Mouse (Mus musculus) embryonic facial prominence, embryonic 10.5 days (tissue): Measurements from ENCODE around the gene Ptgfrn. TPM values are rescaled to one million over a fixed set of nuclear protein-coding genes. Genes with fewer than 3 reads are reported as not detected.

Experiments
- DNase-seq: peaks from one replicate; pipeline ENCODE4 v3.0.0-alpha.2; 2017; ENCODE audit warnings: low spot score
- H3K27ac ChIP-seq: fragments of 300-500 bp; sonication (generic); replicated peaks from 2 replicates; pipeline ENCODE4 v1.5.1; 2016; ENCODE audit warnings: mild to moderate bottlenecking
- H3K27me3 ChIP-seq: fragments of 300-500 bp; sonication (generic); replicated peaks from 2 replicates; pipeline ENCODE4 v1.6.1; 2016; ENCODE audit warnings: low read depth, mild to moderate bottlenecking; ENCODE audit not compliant: poor library complexity, severe bottlenecking
- H3K36me3 ChIP-seq: fragments of 300-500 bp; sonication (generic); replicated peaks from 2 replicates; pipeline ENCODE4 v1.6.1; 2016; ENCODE audit warnings: mild to moderate bottlenecking, moderate library complexity
- H3K4me1 ChIP-seq: fragments of 300-500 bp; sonication (generic); 2 replicates; pipeline ENCODE4 v1.6.1; 2016
- H3K4me3 ChIP-seq: fragments of 300-500 bp; sonication (generic); 2 replicates; pipeline ENCODE4 v1.5.1; 2016; ENCODE audit warnings: mild to moderate bottlenecking, moderate library complexity
- H3K9me3 ChIP-seq: fragments of 300-500 bp; sonication (generic); 2 replicates; pipeline ENCODE4 v1.6.1; 2016; ENCODE audit warnings: mild to moderate bottlenecking
- WGBS: fragments of 180-500 bp; shearing (Covaris S2); methylation state at CpG from one replicate; pipeline ENCODE4 v1.1.7; 2016; 5-methylcytosine and 5-hydroxymethylcytosine counted together
- polyA plus RNA-seq: library from polyadenylated mRNA; unstranded; fragments of >200 nt; fragmentation: Nextera tagmentation; extraction: Ambion mirVana; gene quantifications from 2 replicates; pipeline ENCODE4 v1.2.1, GENCODE M21; 2016

Ptgfrn gene
- polyA plus RNA-seq, 1 experiment from 2014 or later: 4.1 TPM

DNA sequence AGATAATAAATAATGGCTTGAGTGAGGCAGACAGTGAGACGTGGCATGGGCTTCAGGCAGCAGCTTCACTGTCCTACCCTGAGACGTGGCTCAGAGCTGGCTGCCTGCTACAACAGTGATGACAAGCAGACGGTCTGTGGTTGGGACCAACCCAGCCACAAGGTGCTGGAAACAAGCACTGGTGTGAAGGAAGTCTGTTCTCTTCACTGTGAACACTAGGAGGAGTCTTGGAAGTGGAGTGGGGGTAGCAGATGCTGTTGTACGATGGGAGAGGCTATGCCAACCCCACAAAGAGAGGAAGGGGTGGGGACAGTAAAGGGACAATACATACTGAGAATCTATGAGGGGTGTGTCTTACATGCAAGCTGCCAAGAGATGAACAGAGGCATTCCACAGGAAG is 12.0 kb downstream of the Ptgfrn start:
- no peak for DNase-seq
- H3K27me3 ChIP-seq: no peaks in the 10 kb centered on the region
- no peak overlapping the region for H3K27ac ChIP-seq
- H3K36me3 ChIP-seq: no peaks in the 10 kb centered on the region; the same call in 1 of the 2 replicates
- H3K9me3 ChIP-seq: no peaks in the 10 kb centered on the region
- no peak overlapping the region for H3K4me3 ChIP-seq
- H3K4me1 ChIP-seq: peaks cover 25% of the 10 kb centered on the region
- WGBS: 65% methylated on average over 4 of the region's 4 CpGs

DNA sequence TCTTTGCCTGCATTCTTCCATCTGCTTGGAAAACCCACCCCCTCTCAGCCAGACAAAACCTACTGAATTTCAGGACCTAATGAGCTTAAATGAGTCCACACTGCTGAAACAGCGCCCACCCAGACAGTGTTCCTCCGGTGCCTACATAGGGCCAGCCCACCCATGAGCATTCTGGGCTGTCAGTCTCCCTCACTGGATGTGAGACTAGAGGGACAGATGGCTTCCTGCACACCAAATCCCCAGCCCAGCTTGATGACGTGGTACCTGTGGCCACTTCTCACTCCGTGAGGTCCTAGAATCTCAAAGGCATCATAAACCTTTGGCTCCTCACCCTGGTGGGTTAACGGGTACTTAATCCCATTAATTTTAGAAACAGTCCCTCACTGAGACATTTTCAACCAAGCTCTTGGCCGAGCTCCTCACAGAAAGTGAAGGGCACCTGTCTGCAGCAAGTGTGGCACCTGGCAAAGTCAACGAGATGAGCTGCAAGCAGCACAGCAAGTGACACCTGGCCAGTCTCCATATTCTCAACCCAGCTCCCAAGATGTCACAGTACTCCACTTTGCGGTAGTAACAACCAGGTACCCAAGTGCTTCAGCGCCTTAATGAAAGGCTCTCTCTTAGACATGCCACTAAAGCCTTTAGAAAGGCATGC is 12.8 kb downstream of the Ptgfrn start:
- peak; percentile 41 for DNase-seq
- Histone ChIP-seq H3K4me3 (no peak overlapping the region), H3K27ac (no peak overlapping the region), H3K27me3 (no peaks in the 10 kb centered on the region), H3K9me3 (no peaks in the 10 kb centered on the region), H3K36me3 (no peaks in the 10 kb centered on the region; the same call in 1 of the 2 replicates), H3K4me1 (peaks cover 30% of the 10 kb centered on the region)
- 74% methylated on average over 9 of the region's 9 CpGs for WGBS

GRCm38 (mm10) chr3:101095761-101096449 is 14.2 kb downstream of the Ptgfrn start:
- no peak for DNase-seq
- H3K4me1 ChIP-seq: peaks cover 36% of the 10 kb centered on the region
- H3K27me3 ChIP-seq: no peaks in the 10 kb centered on the region
- H3K4me3 ChIP-seq: no peak overlapping the region
- H3K9me3 ChIP-seq: no peaks in the 10 kb centered on the region
- H3K27ac ChIP-seq: no peak overlapping the region
- no peaks in the 10 kb centered on the region; the same call in 1 of the 2 replicates for H3K36me3 ChIP-seq
- WGBS: 88% methylated on average over 5 of the region's 5 CpGs

- peaks cover 31% of the 10 kb centered on the region for H3K4me1 ChIP-seq
- no peak overlapping the region for H3K27ac ChIP-seq
- H3K9me3 ChIP-seq: no peaks in the 10 kb centered on the region
- no peak overlapping the region for H3K4me3 ChIP-seq
- no peaks in the 10 kb centered on the region for H3K27me3 ChIP-seq
- DNase-seq: no peak
- 69% methylated on average over 13 of the region's 13 CpGs for WGBS
- H3K36me3 ChIP-seq: no peaks in the 10 kb centered on the region
Measured at GRCm38 (mm10) chr3:101092202-101092601, 17.9 kb downstream of the Ptgfrn start.

DNA sequence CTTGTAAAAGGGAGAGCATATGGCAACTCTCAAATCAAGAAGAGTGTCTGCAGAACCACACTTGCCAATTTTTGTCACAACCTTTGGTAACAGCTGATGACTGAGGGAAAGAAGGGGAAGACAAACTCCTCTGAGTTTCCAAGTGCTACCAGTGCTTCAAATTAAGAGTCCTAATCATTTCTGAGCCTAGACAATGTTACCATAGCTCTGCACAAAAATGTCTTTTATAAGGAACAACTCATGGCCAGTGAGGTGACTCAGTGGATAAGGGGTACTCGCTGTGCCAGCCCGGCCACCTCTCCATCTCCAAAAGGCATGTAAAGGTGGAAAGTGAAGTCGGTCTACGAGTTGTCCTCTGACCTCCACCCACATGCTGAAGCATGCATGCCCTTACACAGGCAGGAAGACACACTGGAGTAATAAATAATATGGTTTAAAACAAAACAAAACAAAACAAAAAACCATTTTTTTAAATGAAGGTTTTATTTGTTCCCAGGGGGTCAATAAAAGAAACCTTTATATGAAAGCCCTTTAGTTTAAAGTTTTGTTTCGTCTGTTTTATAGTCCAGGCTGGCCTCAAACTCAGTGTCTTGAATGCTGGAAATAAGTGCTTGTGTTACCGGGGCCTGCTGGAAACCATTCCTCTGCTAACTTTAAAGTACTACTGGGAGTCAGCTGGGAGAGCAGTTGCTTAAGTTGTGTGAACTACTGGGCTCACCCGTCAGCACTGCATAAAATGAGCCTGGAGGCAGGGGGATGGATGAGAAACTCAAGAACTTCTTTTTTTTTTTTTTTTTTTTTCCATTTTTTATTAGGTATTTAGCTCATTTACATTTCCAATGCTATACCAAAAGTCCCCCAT is 23.3 kb downstream of the Ptgfrn start:
- Histone ChIP-seq H3K36me3 (no peaks in the 10 kb centered on the region; the same call in 1 of the 2 replicates), H3K9me3 (no peaks in the 10 kb centered on the region), H3K27me3 (no peaks in the 10 kb centered on the region), H3K4me3 (no peak overlapping the region), H3K27ac (no peak overlapping the region), H3K4me1 (peaks cover 6% of the 10 kb centered on the region)
- DNase-seq: no peak
- 83% methylated on average over 7 of the region's 7 CpGs for WGBS

GRCm38 (mm10) chr3:101080925-101081324 is 29.2 kb downstream of the Ptgfrn start:
- H3K36me3 ChIP-seq: peaks cover 45% of the 10 kb centered on the region
- H3K27me3 ChIP-seq: no peaks in the 10 kb centered on the region
- no peak overlapping the region for H3K4me3 ChIP-seq
- H3K27ac ChIP-seq: no peak overlapping the region
- peaks cover 2% of the 10 kb centered on the region; the same call in 1 of the 2 replicates for H3K4me1 ChIP-seq
- DNase-seq: no peak
- 92% methylated on average over 4 of the region's 4 CpGs for WGBS
- H3K9me3 ChIP-seq: no peaks in the 10 kb centered on the region

- H3K27me3 ChIP-seq: no peaks in the 10 kb centered on the region
- WGBS: 96% methylated on average over 1 of the region's 1 CpGs
- peaks cover 61% of the 10 kb centered on the region for H3K36me3 ChIP-seq
- H3K9me3 ChIP-seq: no peaks in the 10 kb centered on the region
- no peak for DNase-seq
- no peak overlapping the region for H3K4me3 ChIP-seq
- H3K27ac ChIP-seq: no peak overlapping the region
- H3K4me1 ChIP-seq: peaks cover 15% of the 10 kb centered on the region; the same call in 1 of the 2 replicates
Measured at GRCm38 (mm10) chr3:101078344-101078743, 31.7 kb downstream of the Ptgfrn start.

GRCm38 (mm10) chr3:101077710-101078100 is 32.4 kb downstream of the Ptgfrn start:
- 92% methylated on average over 6 of the region's 6 CpGs for WGBS
- no peak for DNase-seq
- Histone ChIP-seq H3K4me3 (no peak overlapping the region), H3K36me3 (peaks cover 65% of the 10 kb centered on the region), H3K27me3 (no peaks in the 10 kb centered on the region), H3K4me1 (peaks cover 21% of the 10 kb centered on the region; the same call in 1 of the 2 replicates), H3K9me3 (no peaks in the 10 kb centered on the region), H3K27ac (no peak overlapping the region)

DNA sequence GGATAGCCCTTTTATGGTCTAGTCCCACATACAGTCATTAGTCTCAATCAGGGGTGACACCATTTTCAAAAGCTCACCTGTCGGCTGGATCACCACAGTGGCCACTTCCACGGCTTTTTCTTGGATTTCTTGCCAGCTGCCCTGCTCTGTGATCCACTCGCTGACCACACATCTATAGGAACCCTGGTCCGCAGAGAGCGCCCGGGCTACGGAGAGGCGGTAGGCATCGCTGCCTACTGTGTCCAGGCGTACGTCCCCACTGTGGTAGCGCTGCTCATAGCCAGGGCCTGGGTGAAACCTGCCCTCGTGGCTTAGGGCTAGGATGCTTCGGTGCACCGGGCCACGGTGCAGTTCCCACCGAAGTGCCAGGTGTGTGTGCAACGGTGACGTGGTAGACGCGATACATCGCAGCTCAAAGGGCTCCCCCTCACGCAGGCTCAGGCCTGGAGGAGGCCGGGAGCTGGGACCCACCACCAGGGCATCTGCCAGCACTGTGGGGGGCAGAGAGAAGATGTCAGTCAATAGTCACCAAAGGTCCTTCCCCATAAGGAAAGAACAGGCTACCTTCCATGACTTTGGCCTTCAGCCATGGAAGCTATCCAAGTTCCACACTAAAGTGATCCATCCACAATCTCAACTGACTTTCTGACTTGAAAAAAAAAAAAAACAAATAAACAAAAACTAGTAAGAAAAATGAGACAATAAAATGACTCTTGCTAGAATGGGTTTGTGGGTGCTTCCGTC is 32.9 kb downstream of the Ptgfrn start:
- Histone ChIP-seq H3K4me1 (peaks cover 26% of the 10 kb centered on the region; the same call in 1 of the 2 replicates), H3K27ac (no peak overlapping the region), H3K9me3 (no peaks in the 10 kb centered on the region), H3K4me3 (no peak overlapping the region), H3K36me3 (peaks cover 71% of the 10 kb centered on the region), H3K27me3 (no peaks in the 10 kb centered on the region)
- DNase-seq: no peak
- 97% methylated on average over 25 of the region's 25 CpGs for WGBS

- no peak for DNase-seq
- no peak overlapping the region for H3K4me3 ChIP-seq
- 76% methylated on average over 3 of the region's 3 CpGs for WGBS
- H3K4me1 ChIP-seq: peaks cover 38% of the 10 kb centered on the region
- no peaks in the 10 kb centered on the region for H3K27me3 ChIP-seq
- no peaks in the 10 kb centered on the region for H3K9me3 ChIP-seq
- peaks cover 79% of the 10 kb centered on the region for H3K36me3 ChIP-seq
- H3K27ac ChIP-seq: no peak overlapping the region
Measured at GRCm38 (mm10) chr3:101075866-101076265, 34.2 kb downstream of the Ptgfrn start.

GRCm38 (mm10) chr3:101073384-101073783 is 36.7 kb downstream of the Ptgfrn start:
- Histone ChIP-seq H3K27me3 (no peaks in the 10 kb centered on the region), H3K4me3 (no peak overlapping the region), H3K4me1 (peaks cover 63% of the 10 kb centered on the region), H3K27ac (no peak overlapping the region), H3K9me3 (no peaks in the 10 kb centered on the region), H3K36me3 (peaks cover 66% of the 10 kb centered on the region)
- WGBS: 85% methylated on average over 9 of the region's 9 CpGs
- no peak for DNase-seq
